Mouse (Mus musculus) heart, adult 2 months (tissue): ENCODE data around the gene 4930550C14Rik.

ENCODE experiments used
- CTCF ChIP-seq: fragments of 200-600 bp; IDR thresholded peaks from 2 replicates; pipeline ENCODE4 v1.8.1; 2022; ENCODE audit warnings: antibody characterized with exemption, mild to moderate bottlenecking, moderate library complexity
- EP300 ChIP-seq: fragments of 200-500 bp; IDR thresholded peaks from 2 replicates; pipeline ENCODE4 v1.6.1; 2011; ENCODE audit warnings: low read depth, low read length, control low read depth; ENCODE audit not compliant: insufficient read depth
- POLR2A ChIP-seq: fragments of 200-500 bp; IDR thresholded peaks from 2 replicates; pipeline ENCODE4 v1.6.1; 2011; ENCODE audit warnings: mild to moderate bottlenecking, low read depth, low read length, control low read depth; ENCODE audit not compliant: insufficient read depth

DNA sequence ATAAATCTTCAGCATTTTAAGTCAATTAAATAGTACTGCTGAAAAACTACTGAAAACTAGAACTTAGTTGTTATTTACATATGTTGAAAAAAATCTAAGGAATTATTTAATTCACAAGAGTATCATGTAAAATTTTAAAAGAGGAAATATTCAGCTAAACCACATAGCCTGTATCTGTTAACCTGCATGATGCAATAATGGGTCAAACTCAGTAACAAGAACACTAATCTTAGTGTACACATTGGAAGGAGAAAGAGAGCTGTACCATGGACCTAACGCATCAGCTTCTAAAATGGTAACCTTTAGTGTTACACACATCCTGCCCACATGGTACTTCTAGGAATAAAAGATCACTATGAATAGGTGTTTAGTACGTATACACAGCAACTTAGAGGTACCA is 49.9 kb downstream of the 4930550C14Rik start:
- TF ChIP-seq POLR2A (no peak), CTCF (no peak), EP300 (no peak)
